Mouse (Mus musculus): ENCODE data around the gene Slc38a6. TPM values are rescaled to one million over a fixed set of nuclear protein-coding genes. Genes with fewer than 3 reads are reported as not detected.

The Slc38a6 gene
- total and polyA plus RNA-seq, 3 experiments = 3.1 to 6.1 TPM; not detected in 1

DNA sequence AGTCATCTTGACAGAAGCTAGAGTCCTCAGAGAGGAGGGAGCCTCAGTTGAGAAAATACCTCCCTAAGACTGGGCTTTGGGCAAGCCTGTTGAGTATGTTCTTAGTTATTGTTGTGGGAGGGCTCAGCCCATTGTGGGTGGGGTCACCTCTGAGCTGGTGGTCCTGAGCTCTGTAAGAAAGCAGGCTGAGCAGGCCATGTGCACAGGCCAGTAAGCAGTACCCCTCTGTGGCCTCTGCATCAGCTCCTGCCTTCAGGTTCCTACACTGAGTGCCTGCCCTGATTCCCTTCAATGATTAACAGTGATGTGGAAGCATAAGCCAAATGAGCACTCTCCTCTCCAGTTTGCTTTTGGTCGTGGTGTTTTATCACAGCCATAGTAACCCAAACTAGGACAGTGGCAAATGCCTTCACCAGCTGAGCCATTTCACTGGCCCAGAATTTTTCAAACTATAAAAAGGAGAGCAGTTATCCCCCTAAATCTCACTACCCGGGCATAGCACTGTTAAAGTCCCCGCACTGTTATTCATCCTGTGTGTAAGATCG, 114.0 kb downstream of the Slc38a6 start:
- peaks cover 2 to 4% of the 10 kb centered on the region in 2 experiments; a peak in 1 of 4 replicates for H3K4me1 ChIP-seq (ENCODE audit: control insufficient read depth in 1 of 2, insufficient read depth in 2 of 2, low read length in 2 of 2)
- peaks cover 0 to 3% of the 10 kb centered on the region in 2 experiments; a peak in 1 of 4 replicates for H3K36me3 ChIP-seq (ENCODE audit: control insufficient read depth in 1 of 2, insufficient read depth in 2 of 2, low read length in 2 of 2)
- no peaks in the 10 kb centered on the region for H3K27me3 ChIP-seq (ENCODE audit: control insufficient read depth in 1 of 2, insufficient read depth in 2 of 2, low read length in 2 of 2)
- no peaks in the 10 kb centered on the region for H3K79me2 ChIP-seq (ENCODE audit: control insufficient read depth, insufficient read depth, low read length, poor library complexity)
- TF ChIP-seq MAZ (IDR thresholded peaks at IDR 0.05; ENCODE audit: low read depth, low read length) (no peak), CTCF (IDR thresholded peaks at IDR 0.05 in 2 of 3, conservative IDR thresholded peaks at IDR 0.05 in 1 of 3; ENCODE audit: control insufficient read depth in 1 of 3, insufficient read depth in 1 of 3, low read depth in 2 of 3, low read length in 3 of 3, poor library complexity in 1 of 3, severe bottlenecking in 1 of 3) (no peak), ETS1 (IDR thresholded peaks at IDR 0.05; ENCODE audit: low read depth, low read length) (no peak), ZKSCAN1 (IDR thresholded peaks at IDR 0.05; ENCODE audit: low read depth, low read length) (no peak), MAX (IDR thresholded peaks at IDR 0.05; ENCODE audit: low read length) (no peak), ELF1 (IDR thresholded peaks at IDR 0.05; ENCODE audit: low read depth, low read length) (no peak)
- H3K9me3 ChIP-seq (replicated peaks; ENCODE audit: insufficient read depth, low read length) = no peaks in the 10 kb centered on the region
- no peak overlapping the region for H3K4me3 ChIP-seq (ENCODE audit: control insufficient read depth in 1 of 2, insufficient read depth in 1 of 2, low read depth in 2 of 2, low read length in 2 of 2)
- H3K27ac ChIP-seq (ENCODE audit: control insufficient read depth, low read depth, low read length) = no peak overlapping the region
- no peak overlapping the region for H3K9ac ChIP-seq (ENCODE audit: control insufficient read depth, low read depth, low read length, poor library complexity, severe bottlenecking)
- no peak for DNase-seq (ENCODE audit: low read depth, low spot score)

DNA sequence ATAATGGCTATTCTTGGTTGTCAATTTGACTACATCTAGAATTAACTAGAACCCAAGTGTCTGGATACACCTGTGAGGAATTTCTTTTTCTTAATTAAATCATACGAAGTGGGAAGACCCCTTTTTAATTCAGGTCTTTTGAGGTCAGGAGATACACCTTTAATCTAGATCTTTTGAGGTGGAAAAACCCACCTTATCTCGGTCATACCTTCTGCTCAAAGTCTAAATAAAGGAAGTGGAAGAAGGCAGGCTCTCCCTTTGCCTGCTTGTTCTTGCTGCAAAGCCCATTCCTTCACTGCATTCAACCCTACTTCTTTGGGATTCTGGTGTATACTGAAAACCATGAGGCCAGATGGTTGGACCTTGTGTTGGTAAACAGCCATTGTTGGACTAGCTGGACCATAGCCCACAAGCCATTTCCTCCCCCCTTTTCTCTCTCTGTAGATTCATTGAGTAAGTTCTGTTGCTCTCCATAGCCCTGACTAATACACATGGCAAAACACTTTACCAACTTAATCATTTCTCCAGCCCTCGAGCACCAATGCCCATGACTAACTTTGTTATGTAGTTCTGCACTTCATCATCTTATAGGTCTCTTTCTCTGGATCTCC, 115.0 kb downstream of the Slc38a6 start:
- H3K9ac ChIP-seq (ENCODE audit: control insufficient read depth, low read depth, low read length, poor library complexity, severe bottlenecking) = no peak overlapping the region
- H3K79me2 ChIP-seq (ENCODE audit: control insufficient read depth, insufficient read depth, low read length, poor library complexity) = no peaks in the 10 kb centered on the region
- H3K4me3 ChIP-seq (ENCODE audit: control insufficient read depth in 1 of 2, insufficient read depth in 1 of 2, low read depth in 2 of 2, low read length in 2 of 2) = no peak overlapping the region
- peaks cover 2 to 4% of the 10 kb centered on the region in 2 experiments; a peak in 1 of 4 replicates for H3K4me1 ChIP-seq (ENCODE audit: control insufficient read depth in 1 of 2, insufficient read depth in 2 of 2, low read length in 2 of 2)
- no peak overlapping the region for H3K27ac ChIP-seq (ENCODE audit: control insufficient read depth, low read depth, low read length)
- H3K9me3 ChIP-seq (replicated peaks; ENCODE audit: insufficient read depth, low read length) = no peaks in the 10 kb centered on the region
- TF ChIP-seq POLR2A (IDR thresholded peaks at IDR 0.05; ENCODE audit: control insufficient read depth in 1 of 2, insufficient read depth in 1 of 2, low read depth in 1 of 2, low read length in 2 of 2, poor library complexity in 1 of 2) (no peak), E2F4 (IDR thresholded peaks at IDR 0.05; ENCODE audit: borderline replicate concordance, low read depth, low read length) (no peak), TCF12 (IDR thresholded peaks at IDR 0.05; ENCODE audit: low read depth, low read length) (peak; percentile 46; the same call in 1 of the 2 replicates), MAZ (IDR thresholded peaks at IDR 0.05; ENCODE audit: low read depth, low read length) (no peak), UBTF (IDR thresholded peaks at IDR 0.05; ENCODE audit: borderline replicate concordance, insufficient read depth, low read depth, low read length) (no peak), EP300 (IDR thresholded peaks at IDR 0.05; ENCODE audit: low read depth in 1 of 2, low read length in 2 of 2) (peak; percentile 62 to 78; a peak in 3 of 4 replicates), GATA1 (IDR thresholded peaks at IDR 0.05; ENCODE audit: low read depth, low read length) (peak; percentile 62), MYC (IDR thresholded peaks at IDR 0.05; ENCODE audit: low read depth, low read length) (no peak), SMC3 (IDR thresholded peaks at IDR 0.05; ENCODE audit: low read depth, low read length) (no peak), ZKSCAN1 (IDR thresholded peaks at IDR 0.05; ENCODE audit: low read depth, low read length) (no peak), USF1 (IDR thresholded peaks at IDR 0.05; ENCODE audit: low read depth, low read length) (no peak), GABPA (IDR thresholded peaks at IDR 0.05; ENCODE audit: low read depth, low read length) (no peak), POLR2AphosphoS5 (IDR thresholded peaks at IDR 0.05; ENCODE audit: borderline replicate concordance, low read depth, low read length) (no peak), USF2 (IDR thresholded peaks at IDR 0.05; ENCODE audit: borderline replicate concordance in 1 of 2, insufficient read depth in 1 of 2, low read depth in 1 of 2, low read length in 2 of 2) (no peak), POLR2AphosphoS2 (IDR thresholded peaks at IDR 0.05; ENCODE audit: low read length) (no peak), MXI1 (IDR thresholded peaks at IDR 0.05; ENCODE audit: low read depth, low read length) (no peak), BHLHE40 (IDR thresholded peaks at IDR 0.05; ENCODE audit: borderline replicate concordance, low read depth, low read length) (no peak), SIN3A (IDR thresholded peaks at IDR 0.05; ENCODE audit: low read length) (no peak), HCFC1 (IDR thresholded peaks at IDR 0.05; ENCODE audit: low read depth, low read length) (no peak), CTCF (IDR thresholded peaks at IDR 0.05 in 2 of 3, conservative IDR thresholded peaks at IDR 0.05 in 1 of 3; ENCODE audit: control insufficient read depth in 1 of 3, insufficient read depth in 1 of 3, low read depth in 2 of 3, low read length in 3 of 3, poor library complexity in 1 of 3, severe bottlenecking in 1 of 3) (no peak), MAX (IDR thresholded peaks at IDR 0.05; ENCODE audit: low read length) (no peak), CHD2 (IDR thresholded peaks at IDR 0.05; ENCODE audit: low read length) (no peak), KAT2A (conservative IDR thresholded peaks at IDR 0.05; ENCODE audit: low read depth, low read length) (no peak), RCOR1 (IDR thresholded peaks at IDR 0.05; ENCODE audit: low read depth, low read length) (no peak), CHD1 (IDR thresholded peaks at IDR 0.05; ENCODE audit: low read depth, low read length) (no peak)
- peaks cover 0 to 3% of the 10 kb centered on the region in 2 experiments; a peak in 1 of 4 replicates for H3K36me3 ChIP-seq (ENCODE audit: control insufficient read depth in 1 of 2, insufficient read depth in 2 of 2, low read length in 2 of 2)
- DNase-seq (ENCODE audit: low read depth, low spot score) = peak; percentile 30
- no peaks in the 10 kb centered on the region for H3K27me3 ChIP-seq (ENCODE audit: control insufficient read depth in 1 of 2, insufficient read depth in 2 of 2, low read length in 2 of 2)
